Mouse (Mus musculus) E14TG2a.4 (cell line): ENCODE data around the gene Lenep.

Experiments
- CTCF ChIP-seq: conservative IDR thresholded peaks from 2 replicates; pipeline ENCODE4 v1.5.1; 2014; ENCODE audit warnings: low read length
- NANOG ChIP-seq: IDR thresholded peaks from 2 replicates; pipeline ENCODE4 v1.6.1; 2014; ENCODE audit warnings: borderline replicate concordance, low read length, mixed read lengths

DNA sequence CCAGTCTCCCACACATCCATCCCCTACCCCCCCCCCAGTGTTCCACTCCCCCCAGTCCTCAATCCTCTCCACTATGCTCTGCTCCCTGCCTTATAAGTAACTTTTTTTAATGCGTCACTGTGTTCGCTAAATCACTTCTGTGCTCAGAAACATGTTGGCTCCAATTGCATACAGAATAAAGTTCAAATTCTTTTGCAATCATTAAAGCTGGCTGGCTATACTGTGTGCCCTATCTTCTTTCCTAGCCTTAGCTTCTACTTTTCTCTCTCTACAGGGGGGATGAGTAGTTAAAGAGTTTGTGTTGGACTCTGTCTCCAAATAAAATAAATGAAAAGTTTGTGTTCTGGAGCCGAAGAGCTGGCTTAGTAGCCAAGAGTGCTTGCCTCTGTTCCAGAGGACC lies 7.1 kb upstream of the Lenep start:
- no peak for TF ChIP-seq CTCF
- no peak for TF ChIP-seq NANOG
